Mouse (Mus musculus): ENCODE measurements around the gene Neurl3. TPM values are rescaled to one million over a fixed set of nuclear protein-coding genes. Genes with fewer than 3 reads are reported as not detected.
A peak's percentile ranks its signal among the peaks of the same experiment; 100 is the strongest.

Neurl3 gene
- total RNA-seq, 1 experiment = 0.18 TPM

DNA sequence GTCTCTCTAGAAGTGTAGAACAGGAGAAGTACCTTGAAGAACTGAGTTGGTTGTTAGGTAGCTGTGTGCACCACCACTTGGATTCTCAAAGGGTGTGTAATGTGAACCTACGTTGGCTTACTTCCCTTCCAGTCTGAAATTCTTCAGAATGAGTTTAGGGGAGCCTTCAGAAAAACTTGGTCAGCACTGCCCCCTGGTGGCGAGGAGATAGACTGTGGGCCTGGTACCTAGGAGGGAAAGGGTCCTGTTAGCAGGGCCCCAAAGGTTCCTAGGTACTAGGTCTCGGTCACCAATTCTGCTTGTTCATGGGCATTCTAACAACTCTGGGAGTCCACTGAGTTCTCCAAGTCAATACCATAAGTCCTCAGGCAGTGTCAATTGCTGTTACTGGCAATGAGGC is 4.7 kb upstream of the Neurl3 start:
- H3K36me3 ChIP-seq (ENCODE audit: control insufficient read depth, insufficient read depth, low read length, poor library complexity, severe bottlenecking) = no peaks in the 10 kb centered on the region
- no peak overlapping the region for H3K27ac ChIP-seq (ENCODE audit: insufficient read depth, low read depth, low read length, poor library complexity, severe bottlenecking)
- in situ Hi-C loops (cut with MboI; ENCODE audit: low sequenced_read_pairs in 2 of 2, unreplicated experiment in 2 of 2) = no loop called here
- no peak overlapping the region for H3K4me3 ChIP-seq (ENCODE audit: insufficient read depth in 1 of 2, low read depth in 1 of 2, low read length in 2 of 2, poor library complexity in 1 of 2, severe bottlenecking in 1 of 2)
- peak; percentile 74 for DNase-seq (ENCODE audit: low read depth, low spot score)
- H3K9me3 ChIP-seq (ENCODE audit: control insufficient read depth, insufficient read depth, low read depth, low read length) = no peaks in the 10 kb centered on the region
- no peak for TF ChIP-seq CHD2 (IDR thresholded peaks at IDR 0.05; ENCODE audit: low read depth, low read length)
- TF ChIP-seq ZNF384 (IDR thresholded peaks at IDR 0.05; ENCODE audit: low read depth, low read length) = no peak
- peak; percentile 33; the same call in 1 of the 2 replicates for TF ChIP-seq ZC3H11A (IDR thresholded peaks at IDR 0.05; ENCODE audit: borderline replicate concordance, low read depth, low read length)
- no peak overlapping the region for H3K9ac ChIP-seq (ENCODE audit: insufficient read depth, low read depth, low read length, poor library complexity, severe bottlenecking)
- H3K4me1 ChIP-seq (ENCODE audit: control insufficient read depth in 2 of 2, insufficient read depth in 2 of 2, low read length in 2 of 2, poor library complexity in 1 of 2) = peaks cover 0 to 4% of the 10 kb centered on the region in 2 experiments; a peak in 1 of 4 replicates

- no peak overlapping the region for H3K4me3 ChIP-seq (ENCODE audit: insufficient read depth in 1 of 2, low read depth in 1 of 2, low read length in 2 of 2, poor library complexity in 1 of 2, severe bottlenecking in 1 of 2)
- in situ Hi-C loops (cut with MboI; ENCODE audit: low sequenced_read_pairs in 2 of 2, unreplicated experiment in 2 of 2) = no loop called here
- H3K27ac ChIP-seq (ENCODE audit: insufficient read depth, low read depth, low read length, poor library complexity, severe bottlenecking) = no peak overlapping the region
- no peak overlapping the region for H3K9ac ChIP-seq (ENCODE audit: insufficient read depth, low read depth, low read length, poor library complexity, severe bottlenecking)
- no peaks in the 10 kb centered on the region for H3K36me3 ChIP-seq (ENCODE audit: control insufficient read depth, insufficient read depth, low read length, poor library complexity, severe bottlenecking)
- peak; percentile 77 for DNase-seq (ENCODE audit: low read depth, low spot score)
- H3K4me1 ChIP-seq (ENCODE audit: control insufficient read depth in 2 of 2, insufficient read depth in 2 of 2, low read length in 2 of 2, poor library complexity in 1 of 2) = peaks cover 0 to 4% of the 10 kb centered on the region in 2 experiments; a peak in 1 of 4 replicates
- TF ChIP-seq HCFC1 (IDR thresholded peaks at IDR 0.05; ENCODE audit: borderline replicate concordance, insufficient read depth, low read length) (no peak), MAFK (IDR thresholded peaks at IDR 0.05; ENCODE audit: insufficient read depth, low read depth, low read length) (no peak), ZNF384 (IDR thresholded peaks at IDR 0.05; ENCODE audit: low read depth, low read length) (no peak), CHD2 (IDR thresholded peaks at IDR 0.05; ENCODE audit: low read depth, low read length) (no peak), ZC3H11A (IDR thresholded peaks at IDR 0.05; ENCODE audit: borderline replicate concordance, low read depth, low read length) (no peak)
- no peaks in the 10 kb centered on the region for H3K9me3 ChIP-seq (ENCODE audit: control insufficient read depth, insufficient read depth, low read depth, low read length)
Observed at GRCm38 (mm10) chr1:36277267-36278060, 3.0 kb upstream of the Neurl3 start.

DNA sequence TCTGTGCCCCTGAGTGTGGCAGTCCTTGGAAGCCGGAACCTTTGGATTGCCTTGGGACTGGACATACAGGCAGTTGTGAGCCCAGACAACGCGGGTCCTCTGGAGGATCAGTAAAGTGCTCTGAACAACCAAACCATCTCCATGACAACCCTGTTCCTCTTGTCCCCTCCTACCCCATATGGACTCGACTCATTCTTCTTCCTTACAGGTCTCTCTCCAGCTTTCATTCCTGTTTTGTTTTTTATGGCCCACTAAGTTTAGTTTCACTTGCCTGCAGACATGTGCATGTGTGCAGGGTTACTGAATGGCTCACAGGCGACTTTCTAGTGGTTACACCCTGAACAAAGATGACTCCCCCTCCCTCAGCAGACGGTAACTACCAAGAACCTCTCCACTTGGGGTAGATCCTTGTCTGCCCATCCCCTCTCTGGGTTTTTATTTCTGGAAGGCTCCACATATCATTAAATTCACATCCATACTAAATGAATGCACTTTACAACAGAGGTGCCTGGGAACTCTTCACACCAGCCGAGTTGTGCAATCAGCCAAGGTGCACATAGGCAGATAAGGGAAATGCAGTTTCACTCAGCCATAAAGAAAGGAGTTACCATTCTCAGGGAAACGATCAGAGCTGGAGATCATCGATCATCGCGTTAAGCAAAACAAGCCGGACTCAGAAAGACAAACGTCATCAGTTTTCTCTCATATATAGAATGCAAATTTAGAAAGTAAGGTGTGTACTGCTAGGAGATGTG is 1.3 kb upstream of the Neurl3 start:
- Histone ChIP-seq H3K9ac (ENCODE audit: insufficient read depth, low read depth, low read length, poor library complexity, severe bottlenecking) (no peak overlapping the region), H3K9me3 (ENCODE audit: control insufficient read depth, insufficient read depth, low read depth, low read length) (no peaks in the 10 kb centered on the region), H3K4me3 (ENCODE audit: insufficient read depth in 1 of 2, low read depth in 1 of 2, low read length in 2 of 2, poor library complexity in 1 of 2, severe bottlenecking in 1 of 2) (no peak overlapping the region), H3K4me1 (ENCODE audit: control insufficient read depth in 2 of 2, insufficient read depth in 2 of 2, low read length in 2 of 2, poor library complexity in 1 of 2) (peaks cover 0 to 4% of the 10 kb centered on the region in 2 experiments; a peak in 1 of 4 replicates), H3K27ac (ENCODE audit: insufficient read depth, low read depth, low read length, poor library complexity, severe bottlenecking) (no peak overlapping the region), H3K36me3 (ENCODE audit: control insufficient read depth, insufficient read depth, low read length, poor library complexity, severe bottlenecking) (no peaks in the 10 kb centered on the region)
- DNase-seq (ENCODE audit: low read depth, low spot score) = no peak
- no peak for TF ChIP-seq HCFC1 (IDR thresholded peaks at IDR 0.05; ENCODE audit: borderline replicate concordance, insufficient read depth, low read length)
- no peak for TF ChIP-seq MAFK (IDR thresholded peaks at IDR 0.05; ENCODE audit: insufficient read depth, low read depth, low read length)
- no peak for TF ChIP-seq ZC3H11A (IDR thresholded peaks at IDR 0.05; ENCODE audit: borderline replicate concordance, low read depth, low read length)
- no peak for TF ChIP-seq ZNF384 (IDR thresholded peaks at IDR 0.05; ENCODE audit: low read depth, low read length)
- no peak for TF ChIP-seq CHD2 (IDR thresholded peaks at IDR 0.05; ENCODE audit: low read depth, low read length)
- in situ Hi-C loops (cut with MboI; ENCODE audit: low sequenced_read_pairs in 2 of 2, unreplicated experiment in 2 of 2) = no loop called here

DNA sequence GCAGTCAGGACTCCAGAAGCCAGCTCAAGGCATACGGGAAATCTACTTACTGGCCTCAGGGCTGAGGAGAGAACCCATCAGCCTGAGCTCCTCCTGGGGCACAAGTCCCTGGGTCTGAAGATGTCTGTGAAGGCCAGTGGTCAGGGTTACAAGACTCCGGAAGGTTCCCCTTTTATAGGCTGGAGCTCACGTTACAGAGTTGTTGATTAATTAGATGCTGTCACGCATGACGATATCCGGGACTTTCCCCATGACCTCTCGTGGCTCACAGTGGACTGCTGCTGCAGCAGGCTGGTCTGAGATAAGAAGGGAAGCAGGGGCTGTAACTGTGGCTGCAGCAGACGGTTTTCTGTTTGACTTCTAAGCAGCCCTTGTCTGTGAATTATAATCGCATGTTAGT is 1.2 kb downstream of the Neurl3 start:
- DNase-seq (ENCODE audit: low read depth, low spot score) = no peak
- Histone ChIP-seq H3K4me1 (ENCODE audit: control insufficient read depth in 2 of 2, insufficient read depth in 2 of 2, low read length in 2 of 2, poor library complexity in 1 of 2) (peaks cover 2 to 4% of the 10 kb centered on the region in 2 experiments; a peak in 2 of 4 replicates), H3K4me3 (ENCODE audit: insufficient read depth in 1 of 2, low read depth in 1 of 2, low read length in 2 of 2, poor library complexity in 1 of 2, severe bottlenecking in 1 of 2) (0 out of 4 replicates have a peak overlapping the region, but pooled peaks of 1 of the 2 experiments have one; percentile 26), H3K36me3 (ENCODE audit: control insufficient read depth, insufficient read depth, low read length, poor library complexity, severe bottlenecking) (no peaks in the 10 kb centered on the region), H3K9ac (ENCODE audit: insufficient read depth, low read depth, low read length, poor library complexity, severe bottlenecking) (no peak overlapping the region), H3K9me3 (ENCODE audit: control insufficient read depth, insufficient read depth, low read depth, low read length) (no peaks in the 10 kb centered on the region), H3K27ac (ENCODE audit: insufficient read depth, low read depth, low read length, poor library complexity, severe bottlenecking) (no peak overlapping the region)
- TF ChIP-seq HCFC1 (IDR thresholded peaks at IDR 0.05; ENCODE audit: borderline replicate concordance, insufficient read depth, low read length) = no peak
- no peak for TF ChIP-seq MAFK (IDR thresholded peaks at IDR 0.05; ENCODE audit: insufficient read depth, low read depth, low read length)
- no peak for TF ChIP-seq CHD2 (IDR thresholded peaks at IDR 0.05; ENCODE audit: low read depth, low read length)
- TF ChIP-seq ZC3H11A (IDR thresholded peaks at IDR 0.05; ENCODE audit: borderline replicate concordance, low read depth, low read length) = no peak
- TF ChIP-seq ZNF384 (IDR thresholded peaks at IDR 0.05; ENCODE audit: low read depth, low read length) = no peak
- in situ Hi-C loops (cut with MboI; ENCODE audit: low sequenced_read_pairs in 2 of 2, unreplicated experiment in 2 of 2) = no loop called here
